Mouse (Mus musculus) neural tube, embryonic 11.5 days (tissue): ENCODE measurements around the gene Ap2m1. TPM values are rescaled to one million over a fixed set of nuclear protein-coding genes. Genes with fewer than 3 reads are reported as not detected.

Experiments
- ATAC-seq: fragments of 200-750 bp; cut with Nextera tagmentation; 2 replicates; pipeline ENCODE4 v1.8.0; 2017; ENCODE audit warnings: moderate number of reproducible peaks, mild to moderate bottlenecking, moderate TSS enrichment, moderate library complexity; ENCODE audit not compliant: insufficient read depth, low FRiP score, low TSS enrichment
- DNase-seq: peaks from one replicate; pipeline ENCODE4 v3.0.0-alpha.2; 2015; ENCODE audit warnings: low spot score
- H3K27ac ChIP-seq: fragments of 300-500 bp; sonication (generic); 2 replicates; pipeline ENCODE4 v1.5.1; 2014; ENCODE audit warnings: low read depth, mild to moderate bottlenecking, low read length
- H3K27me3 ChIP-seq: fragments of 300-500 bp; sonication (generic); 2 replicates; pipeline ENCODE4 v1.6.1; 2014; ENCODE audit warnings: mild to moderate bottlenecking, low read length, mixed read lengths; ENCODE audit not compliant: control insufficient read depth, insufficient read depth
- H3K36me3 ChIP-seq: fragments of 300-500 bp; sonication (generic); 2 replicates; pipeline ENCODE4 v1.6.1; 2014; ENCODE audit warnings: mild to moderate bottlenecking, low read length, moderate library complexity, mixed read lengths; ENCODE audit not compliant: control insufficient read depth, insufficient read depth
- H3K4me1 ChIP-seq: fragments of 300-500 bp; sonication (generic); 2 replicates; pipeline ENCODE4 v1.6.1; 2014; ENCODE audit warnings: low read length, mixed read lengths; ENCODE audit not compliant: control insufficient read depth, insufficient read depth
- H3K4me2 ChIP-seq: fragments of 300-500 bp; sonication (generic); 2 replicates; pipeline ENCODE4 v1.6.1; 2014; ENCODE audit warnings: low read depth, mild to moderate bottlenecking, moderate library complexity
- H3K4me3 ChIP-seq: fragments of 300-500 bp; sonication (generic); 2 replicates; pipeline ENCODE4 v1.5.1; 2014; ENCODE audit warnings: low read depth, low read length
- H3K9ac ChIP-seq: fragments of 300-500 bp; sonication (generic); 2 replicates; pipeline ENCODE4 v1.6.1; 2014; ENCODE audit warnings: mild to moderate bottlenecking, low read length
- H3K9me3 ChIP-seq: fragments of 300-500 bp; sonication (generic); 2 replicates; pipeline ENCODE4 v1.6.1; 2016; ENCODE audit warnings: low read length; ENCODE audit not compliant: control insufficient read depth
- WGBS: fragments of 180-500 bp; shearing (Covaris S2); extraction: QIAGEN DNeasy Blood & Tissue Kit; methylation state at CpG from one replicate; pipeline ENCODE4 v1.1.7; 2014; 5-methylcytosine and 5-hydroxymethylcytosine counted together
- polyA plus RNA-seq: library from polyadenylated mRNA; unstranded; fragments of >200 nt; fragmentation: Nextera tagmentation; extraction: Ambion mirVana; gene quantifications from 2 replicates; pipeline ENCODE4 v1.2.1, GENCODE M21; 2014

Gene Ap2m1
- polyA plus RNA-seq, 1 experiment from 2014 or later: 907 TPM

- under 1% methylated on average over 44 of the region's 55 CpGs for WGBS
- Histone ChIP-seq H3K9ac (peak within 1 kb of the TSS; percentile 97), H3K27me3 (no peaks in the 10 kb centered on the region), H3K9me3 (no peaks in the 10 kb centered on the region), H3K4me2 (peak within 1 kb of the TSS; percentile 48), H3K27ac (peak within 1 kb of the TSS; percentile 83), H3K4me1 (peaks cover 10% of the 10 kb centered on the region; the same call in 1 of the 2 replicates), H3K4me3 (peak within 1 kb of the TSS; percentile 97), H3K36me3 (peaks cover 5% of the 10 kb centered on the region; the same call in 1 of the 2 replicates)
- DNase-seq (peak; percentile 95), ATAC-seq (peak; percentile 95)
Measured at GRCm38 (mm10) chr16:20516726-20517201, 18.5 kb upstream of the Ap2m1 start, which contains the start of gene Dvl3. Gene Dvl3, plus strand, starts transcription at chr16:20516982.

DNA sequence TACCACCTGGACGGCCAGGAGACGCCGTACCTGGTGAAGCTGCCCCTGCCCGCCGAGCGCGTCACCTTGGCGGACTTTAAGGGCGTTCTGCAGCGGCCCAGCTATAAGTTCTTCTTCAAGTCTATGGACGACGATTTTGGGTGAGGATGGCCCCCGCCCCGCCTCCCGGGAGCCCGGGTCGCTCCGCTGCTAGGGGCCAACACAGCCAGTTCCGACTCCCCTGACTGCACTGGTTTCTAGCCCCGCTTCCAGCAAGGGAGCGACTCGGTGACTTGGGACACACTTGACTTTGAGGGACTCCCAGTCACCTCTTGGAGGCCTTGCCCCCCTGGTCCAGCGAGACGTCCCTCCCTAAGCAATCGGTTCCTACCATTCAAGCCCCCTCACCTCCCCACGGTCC is 18.1 kb upstream of the Ap2m1 start:
- peak; percentile 20 for ATAC-seq
- WGBS: 0% methylated on average over 23 of the region's 26 CpGs
- Histone ChIP-seq H3K27ac (peak overlapping the region; percentile 83), H3K36me3 (peaks cover 9% of the 10 kb centered on the region; the same call in 1 of the 2 replicates), H3K4me2 (peak overlapping the region; percentile 48), H3K9me3 (no peaks in the 10 kb centered on the region), H3K9ac (peak overlapping the region; percentile 97), H3K4me3 (peak overlapping the region; percentile 97), H3K4me1 (peaks cover 10% of the 10 kb centered on the region; the same call in 1 of the 2 replicates), H3K27me3 (no peaks in the 10 kb centered on the region)
- no peak for DNase-seq

DNA sequence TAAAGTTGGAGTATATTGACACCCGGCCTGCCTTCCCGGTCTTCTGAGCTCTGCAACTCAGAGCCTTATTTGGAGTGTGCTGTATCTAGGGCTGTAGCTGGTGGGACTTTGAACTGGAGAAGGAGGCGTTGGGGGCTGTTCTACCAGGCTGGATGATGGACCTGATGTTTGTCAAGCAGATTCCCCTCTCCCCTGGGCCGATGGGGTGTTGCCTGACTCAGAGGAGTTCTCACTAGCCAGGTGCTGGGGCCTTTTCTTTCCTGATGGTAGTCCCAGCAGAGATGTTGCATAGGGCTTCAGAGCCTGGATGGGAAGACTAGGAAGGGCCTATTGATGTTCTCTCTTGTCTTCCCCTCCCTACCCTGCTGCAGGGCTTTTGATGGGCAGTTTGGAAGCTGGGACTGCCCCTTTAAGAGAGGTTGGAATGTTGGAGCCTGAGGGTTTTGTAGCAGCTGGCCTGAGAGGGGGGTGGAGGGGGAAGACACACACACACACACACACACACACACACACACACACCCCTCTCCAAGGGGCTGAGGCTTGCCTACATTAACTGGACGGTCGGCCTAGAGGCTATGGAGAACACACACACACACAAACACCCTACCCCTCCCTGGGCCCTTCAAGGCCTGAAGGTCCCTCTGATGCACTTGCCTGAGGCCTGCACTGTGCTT is 17.4 kb upstream of the Ap2m1 start:
- Histone ChIP-seq H3K27me3 (no peaks in the 10 kb centered on the region), H3K9ac (peak overlapping the region; percentile 97), H3K9me3 (no peaks in the 10 kb centered on the region), H3K4me2 (peak overlapping the region; percentile 48), H3K4me3 (peak overlapping the region; percentile 97), H3K36me3 (peaks cover 9% of the 10 kb centered on the region; the same call in 1 of the 2 replicates), H3K4me1 (peaks cover 10% of the 10 kb centered on the region; the same call in 1 of the 2 replicates), H3K27ac (peak overlapping the region; percentile 83)
- peak; percentile 76 for DNase-seq
- peak; percentile 52 for ATAC-seq
- WGBS: 3% methylated on average over 6 of the region's 6 CpGs

DNA sequence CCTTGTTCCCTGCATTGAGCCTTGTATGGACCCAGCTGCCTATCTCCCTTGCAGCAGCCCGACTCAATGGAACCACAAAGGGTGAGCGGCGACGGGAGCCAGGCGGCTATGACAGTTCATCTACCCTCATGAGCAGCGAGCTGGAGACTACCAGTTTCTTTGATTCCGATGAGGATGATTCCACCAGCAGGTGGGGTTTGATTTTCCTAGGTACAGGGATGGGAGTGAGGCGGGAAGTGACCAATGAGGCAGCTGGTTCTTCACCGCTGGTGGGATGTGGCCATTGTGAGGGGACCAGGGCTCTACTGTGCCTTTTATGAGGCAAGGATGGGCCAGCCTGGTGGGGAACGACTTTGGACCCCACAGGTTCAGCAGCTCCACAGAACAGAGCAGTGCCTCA is 11.4 kb upstream of the Ap2m1 start:
- H3K27ac ChIP-seq: no peak overlapping the region
- WGBS: 84% methylated on average over 10 of the region's 10 CpGs
- H3K9me3 ChIP-seq: no peaks in the 10 kb centered on the region
- ATAC-seq (no peak), DNase-seq (no peak)
- H3K4me2 ChIP-seq: no peak overlapping the region
- H3K4me1 ChIP-seq: 0 out of 2 replicates have a peak, but pooled peaks cover 8% of the 10 kb centered on the region
- H3K36me3 ChIP-seq: peaks cover 53% of the 10 kb centered on the region
- no peaks in the 10 kb centered on the region for H3K27me3 ChIP-seq
- no peak overlapping the region for H3K9ac ChIP-seq
- H3K4me3 ChIP-seq: no peak overlapping the region

GRCm38 (mm10) chr16:20528779-20529178 is 6.5 kb upstream of the Ap2m1 start:
- Histone ChIP-seq H3K9ac (no peak overlapping the region), H3K36me3 (peaks cover 48% of the 10 kb centered on the region), H3K4me3 (no peak overlapping the region), H3K27ac (no peak overlapping the region), H3K4me2 (no peak overlapping the region), H3K9me3 (no peaks in the 10 kb centered on the region), H3K4me1 (no peaks in the 10 kb centered on the region), H3K27me3 (no peaks in the 10 kb centered on the region)
- 92% methylated on average over 5 of the region's 5 CpGs for WGBS
- DNase-seq: no peak
- no peak for ATAC-seq

DNA sequence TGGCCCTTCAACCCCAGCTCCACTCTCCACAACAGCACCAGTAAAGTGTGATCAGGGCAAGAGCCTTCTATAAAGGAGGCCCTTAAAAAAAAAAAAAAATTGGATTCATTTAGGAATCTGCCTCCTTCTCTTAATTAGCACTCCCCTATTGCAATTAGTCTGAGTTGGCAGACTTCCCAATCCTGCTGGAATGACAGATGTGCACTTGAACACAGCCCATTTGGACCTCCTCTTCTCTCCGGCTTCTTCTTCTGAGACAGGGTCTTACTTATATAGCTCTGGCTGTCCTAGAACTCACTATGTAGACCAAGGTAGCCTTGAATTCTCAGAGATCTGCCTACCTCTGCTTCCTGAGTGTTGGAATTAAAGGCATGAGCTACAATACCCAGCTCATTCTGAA is 5.9 kb upstream of the Ap2m1 start:
- WGBS: 100% methylated on average over 1 of the region's 1 CpGs
- H3K4me2 ChIP-seq: no peak overlapping the region

GRCm38 (mm10) chr16:20530941-20531340 is 4.3 kb upstream of the Ap2m1 start:
- Histone ChIP-seq H3K36me3 (peaks cover 33% of the 10 kb centered on the region), H3K9me3 (no peaks in the 10 kb centered on the region), H3K4me3 (no peak overlapping the region), H3K9ac (no peak overlapping the region), H3K27ac (no peak overlapping the region), H3K4me2 (no peak overlapping the region), H3K27me3 (no peaks in the 10 kb centered on the region), H3K4me1 (no peaks in the 10 kb centered on the region)
- 96% methylated on average over 20 of the region's 20 CpGs for WGBS
- DNase-seq: no peak
- ATAC-seq: no peak

More for the DNA sequence above, 5.9 kb upstream of the Ap2m1 start:
- Histone ChIP-seq H3K9me3 (no peaks in the 10 kb centered on the region), H3K27ac (no peak overlapping the region), H3K4me1 (no peaks in the 10 kb centered on the region), H3K36me3 (peaks cover 42% of the 10 kb centered on the region), H3K27me3 (no peaks in the 10 kb centered on the region), H3K4me3 (no peak overlapping the region), H3K9ac (no peak overlapping the region)
- ATAC-seq (no peak), DNase-seq (no peak)

- Histone ChIP-seq H3K4me2 (no peak overlapping the region), H3K27me3 (no peaks in the 10 kb centered on the region), H3K4me3 (no peak overlapping the region), H3K36me3 (peaks cover 12% of the 10 kb centered on the region), H3K9me3 (no peaks in the 10 kb centered on the region), H3K27ac (no peak overlapping the region), H3K4me1 (peaks cover 14% of the 10 kb centered on the region), H3K9ac (no peak overlapping the region)
- 50% methylated on average over 10 of the region's 10 CpGs for WGBS
- ATAC-seq (no peak), DNase-seq (no peak)
Measured at GRCm38 (mm10) chr16:20534617-20535295, 522 bp upstream of the Ap2m1 start.
